Mouse (Mus musculus) hindbrain, embryonic 16.5 days (tissue): ENCODE measurements around the gene Kcnk4. TPM values are rescaled to one million over a fixed set of nuclear protein-coding genes. Genes with fewer than 3 reads are reported as not detected.

Experiments used
- ATAC-seq: fragments of 200-750 bp; cut with Nextera tagmentation; 2 replicates; pipeline ENCODE4 v1.8.0; 2017; ENCODE audit warnings: moderate TSS enrichment, moderate library complexity
- H3K27ac ChIP-seq: fragments of 300-500 bp; sonication (generic); 2 replicates; pipeline ENCODE4 v1.5.1; 2014; ENCODE audit warnings: low read depth, mild to moderate bottlenecking, control low read depth, low read length, moderate library complexity
- H3K27me3 ChIP-seq: fragments of 300-500 bp; sonication (generic); replicated peaks from 2 replicates; pipeline ENCODE4 v1.6.1; 2014; ENCODE audit warnings: low read length; ENCODE audit not compliant: control insufficient read depth, insufficient read depth
- H3K36me3 ChIP-seq: fragments of 300-500 bp; sonication (generic); 2 replicates; pipeline ENCODE4 v1.6.1; 2014; ENCODE audit warnings: mild to moderate bottlenecking, low read length, moderate library complexity, mixed read lengths; ENCODE audit not compliant: control insufficient read depth, insufficient read depth
- H3K4me1 ChIP-seq: fragments of 300-500 bp; sonication (generic); 2 replicates; pipeline ENCODE4 v1.6.1; 2014; ENCODE audit warnings: low read depth, low read length; ENCODE audit not compliant: control insufficient read depth, insufficient read depth
- H3K4me2 ChIP-seq: fragments of 300-500 bp; sonication (generic); 2 replicates; pipeline ENCODE4 v1.6.1; 2014; ENCODE audit warnings: mild to moderate bottlenecking, low read length, control low read depth, moderate library complexity
- H3K4me3 ChIP-seq: fragments of 300-500 bp; sonication (generic); 2 replicates; pipeline ENCODE4 v1.5.1; 2014; ENCODE audit warnings: mild to moderate bottlenecking, low read length, control low read depth, moderate library complexity
- H3K9ac ChIP-seq: fragments of 300-500 bp; sonication (generic); 2 replicates; pipeline ENCODE4 v1.6.1; 2014; ENCODE audit warnings: low read depth, mild to moderate bottlenecking, control low read depth, low read length, moderate library complexity
- H3K9me3 ChIP-seq: fragments of 300-500 bp; sonication (generic); 2 replicates; pipeline ENCODE4 v1.6.1; 2014; ENCODE audit warnings: mild to moderate bottlenecking, low read length, moderate library complexity; ENCODE audit not compliant: control insufficient read depth
- WGBS: fragments of 180-500 bp; shearing (Covaris S2); extraction: QIAGEN DNeasy Blood & Tissue Kit; methylation state at CpG from one replicate; pipeline ENCODE4 v1.1.7; 2014; 5-methylcytosine and 5-hydroxymethylcytosine counted together
- polyA plus RNA-seq: library from polyadenylated mRNA; unstranded; fragments of >200 nt; fragmentation: Nextera tagmentation; extraction: Ambion mirVana; gene quantifications from 2 replicates; pipeline ENCODE4 v1.2.1, GENCODE M21; 2015

The Kcnk4 gene
- polyA plus RNA-seq, 1 experiment from 2014 or later, result 19.1 TPM

DNA sequence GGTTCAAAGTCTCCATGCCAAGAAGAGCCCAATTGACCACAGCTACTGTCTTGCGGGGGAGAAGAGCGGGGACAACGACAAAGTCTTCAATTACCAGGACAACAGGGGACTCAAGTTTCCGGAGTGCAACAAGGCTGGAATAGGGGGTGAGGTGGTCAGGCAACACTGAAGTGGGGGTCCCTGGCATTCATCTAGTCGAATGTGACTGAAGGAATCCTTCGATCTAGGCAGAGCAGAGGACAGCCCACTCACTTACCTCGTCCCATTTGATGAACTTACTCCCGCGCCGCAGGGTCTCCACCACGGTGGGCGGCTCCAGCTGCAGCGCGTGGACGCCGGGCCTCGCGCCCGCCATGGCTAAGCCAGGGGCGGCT, 35.0 kb upstream of the Kcnk4 start:
- no peak for ATAC-seq
- Histone ChIP-seq H3K9ac (peak overlapping the region; percentile 67), H3K4me2 (peak overlapping the region; percentile 54), H3K27me3 (peaks cover 10% of the 10 kb centered on the region), H3K36me3 (no peaks in the 10 kb centered on the region), H3K9me3 (no peaks in the 10 kb centered on the region), H3K4me1 (peaks cover 15% of the 10 kb centered on the region), H3K4me3 (peak overlapping the region; percentile 49), H3K27ac (no peak overlapping the region)
- under 1% methylated on average over 20 of the region's 20 CpGs for WGBS

DNA sequence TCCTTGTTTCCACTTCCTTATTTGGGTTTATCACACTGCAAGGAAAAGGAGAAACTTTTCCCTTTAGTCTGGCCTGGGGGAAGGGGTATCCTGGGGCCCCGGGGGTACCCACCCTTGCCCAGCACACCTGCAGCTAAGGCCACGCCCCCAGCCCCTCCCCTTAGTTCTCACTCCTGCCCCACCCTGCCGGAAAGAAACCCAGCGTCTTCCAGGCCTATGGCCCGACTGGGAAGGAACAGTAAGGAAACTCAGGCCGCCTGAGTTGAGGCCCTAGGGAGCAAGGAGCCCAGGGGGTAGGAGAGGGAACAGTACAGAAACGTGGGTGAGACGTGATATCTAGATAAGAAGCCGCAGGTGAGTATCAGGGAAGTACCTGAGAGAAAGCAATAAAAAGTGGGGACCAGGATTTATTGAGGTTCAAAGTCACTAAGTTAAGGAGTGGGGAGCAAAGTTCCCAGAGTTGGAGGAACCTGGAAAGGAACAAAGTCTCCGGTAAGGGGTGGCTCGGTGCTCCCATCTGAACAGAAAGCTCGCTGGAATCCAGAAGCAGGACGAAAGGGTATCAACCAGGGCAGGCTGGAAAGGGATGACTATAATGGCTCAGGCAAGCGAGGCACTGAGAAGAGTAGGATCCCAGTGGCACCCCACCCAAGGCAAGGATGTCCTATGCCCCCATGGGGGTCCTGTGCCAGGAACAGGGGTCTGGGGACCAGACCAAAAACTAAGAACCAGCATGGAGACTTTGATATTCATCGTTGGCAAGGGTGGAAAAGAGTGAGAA, 34.4 kb upstream of the Kcnk4 start:
- H3K9ac ChIP-seq, result peak overlapping the region; percentile 7; the same call in 1 of the 2 replicates
- peaks cover 11% of the 10 kb centered on the region for H3K4me1 ChIP-seq
- H3K9me3 ChIP-seq, result no peaks in the 10 kb centered on the region
- H3K36me3 ChIP-seq, result no peaks in the 10 kb centered on the region
- peaks cover 10% of the 10 kb centered on the region for H3K27me3 ChIP-seq
- no peak overlapping the region for H3K27ac ChIP-seq
- H3K4me2 ChIP-seq, result peak overlapping the region; percentile 54
- H3K4me3 ChIP-seq, result peak overlapping the region; percentile 49
- 15% methylated on average over 15 of the region's 15 CpGs for WGBS
- no peak for ATAC-seq

DNA sequence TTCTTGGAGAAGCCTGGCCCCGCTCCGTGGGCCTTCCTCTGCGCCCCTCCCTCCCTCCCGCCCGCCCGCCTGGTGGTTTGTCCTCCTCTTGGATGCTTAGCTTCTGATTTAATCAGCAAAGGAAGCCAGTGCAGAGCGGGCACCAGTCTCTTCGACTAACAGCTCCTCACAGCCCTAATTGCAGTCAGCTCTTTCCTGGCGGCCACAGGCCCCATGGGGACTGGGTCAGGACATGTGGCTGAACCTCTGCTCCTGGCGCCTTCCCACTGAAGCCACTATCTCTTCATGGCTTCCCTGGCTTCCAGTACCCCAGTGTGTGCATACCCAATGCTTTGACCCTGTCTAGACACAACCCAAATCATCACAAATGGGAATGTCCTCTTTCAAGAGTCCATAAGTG, 22.1 kb upstream of the Kcnk4 start:
- no peak overlapping the region for H3K9ac ChIP-seq
- no peak overlapping the region for H3K4me2 ChIP-seq
- H3K4me1 ChIP-seq, result peaks cover 11% of the 10 kb centered on the region
- ATAC-seq, result no peak
- H3K4me3 ChIP-seq, result no peak overlapping the region
- H3K27me3 ChIP-seq, result no peaks in the 10 kb centered on the region
- H3K36me3 ChIP-seq, result peaks cover 6% of the 10 kb centered on the region; the same call in 1 of the 2 replicates
- WGBS, result 85% methylated on average over 10 of the region's 10 CpGs
- no peak overlapping the region for H3K27ac ChIP-seq
- no peaks in the 10 kb centered on the region for H3K9me3 ChIP-seq

DNA sequence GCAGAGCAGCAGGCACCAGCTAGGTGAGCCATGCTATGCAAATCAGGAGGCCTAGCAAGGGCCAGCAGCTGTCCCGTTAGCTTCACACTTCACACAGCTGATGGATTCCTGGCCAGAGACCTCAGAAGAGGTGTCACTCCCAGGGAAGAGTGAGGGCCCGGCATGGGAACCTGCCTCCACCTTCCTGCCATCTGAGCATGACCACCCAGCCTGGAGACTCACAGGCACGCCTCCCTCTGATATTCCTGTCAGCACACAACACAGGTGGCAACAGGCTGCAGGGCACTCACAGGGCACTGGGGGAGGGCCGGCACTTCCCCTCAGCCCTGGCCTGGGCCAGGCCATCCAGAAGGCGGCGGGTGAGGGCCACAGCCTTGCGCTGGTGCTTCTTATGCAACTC, 21.1 kb upstream of the Kcnk4 start:
- H3K4me3 ChIP-seq, result no peak overlapping the region
- no peak overlapping the region for H3K9ac ChIP-seq
- no peaks in the 10 kb centered on the region for H3K9me3 ChIP-seq
- WGBS, result 96% methylated on average over 7 of the region's 7 CpGs
- H3K4me2 ChIP-seq, result no peak overlapping the region
- H3K27ac ChIP-seq, result no peak overlapping the region
- peaks cover 6% of the 10 kb centered on the region; the same call in 1 of the 2 replicates for H3K36me3 ChIP-seq
- no peaks in the 10 kb centered on the region for H3K27me3 ChIP-seq
- peaks cover 11% of the 10 kb centered on the region for H3K4me1 ChIP-seq
- no peak for ATAC-seq

DNA sequence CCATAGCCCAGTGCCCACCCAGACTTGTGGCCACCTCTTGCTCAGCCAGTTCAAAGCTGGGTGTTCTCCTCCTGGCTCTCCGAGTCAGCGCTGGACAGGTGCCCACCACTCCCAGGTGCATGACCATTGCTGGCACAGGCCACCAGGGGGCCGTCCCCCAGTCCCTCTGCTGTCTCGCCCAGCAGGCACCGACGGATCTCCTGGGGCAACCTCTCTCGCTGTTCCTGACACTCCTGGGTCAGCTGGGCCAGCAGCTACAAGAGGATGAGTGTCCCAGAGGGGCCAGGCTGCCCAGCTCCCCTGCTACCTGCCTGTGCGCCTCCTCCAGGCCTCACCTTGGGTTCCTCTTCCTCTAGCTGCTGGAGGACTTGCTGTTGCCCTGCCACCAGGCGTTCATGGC, 19.7 kb upstream of the Kcnk4 start:
- Histone ChIP-seq H3K9me3 (no peaks in the 10 kb centered on the region), H3K27ac (no peak overlapping the region), H3K36me3 (peaks cover 6% of the 10 kb centered on the region; the same call in 1 of the 2 replicates), H3K4me2 (no peak overlapping the region), H3K27me3 (no peaks in the 10 kb centered on the region), H3K9ac (no peak overlapping the region), H3K4me1 (peaks cover 19% of the 10 kb centered on the region), H3K4me3 (no peak overlapping the region)
- no peak for ATAC-seq
- 56% methylated on average over 9 of the region's 9 CpGs for WGBS

DNA sequence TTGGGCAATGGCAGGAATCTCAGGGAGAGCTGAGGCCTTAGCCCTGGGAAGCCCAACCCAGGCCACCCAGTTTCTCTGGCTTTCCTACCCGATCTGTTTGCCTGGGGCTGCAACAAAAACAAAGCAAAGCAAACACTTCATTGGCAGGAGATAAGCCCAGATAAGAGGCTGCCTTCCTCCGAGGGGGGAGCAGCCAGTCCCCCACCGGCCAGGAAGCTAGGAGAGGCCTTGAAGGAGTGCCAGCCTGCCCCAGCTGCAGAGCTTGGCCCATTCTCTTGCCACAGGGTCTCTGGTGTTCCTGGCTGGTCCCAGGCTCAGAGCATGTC, 18.4 kb upstream of the Kcnk4 start:
- peak overlapping the region; percentile 77 for H3K9ac ChIP-seq
- H3K4me2 ChIP-seq, result peak overlapping the region; percentile 98
- H3K27ac ChIP-seq, result peak overlapping the region; percentile 96
- peaks cover 19% of the 10 kb centered on the region for H3K4me1 ChIP-seq
- H3K36me3 ChIP-seq, result peaks cover 6% of the 10 kb centered on the region; the same call in 1 of the 2 replicates
- H3K27me3 ChIP-seq, result no peaks in the 10 kb centered on the region
- peak overlapping the region; percentile 61; the same call in 1 of the 2 replicates for H3K4me3 ChIP-seq
- 36% methylated on average over 3 of the region's 3 CpGs for WGBS
- no peak for ATAC-seq
- H3K9me3 ChIP-seq, result no peaks in the 10 kb centered on the region

DNA sequence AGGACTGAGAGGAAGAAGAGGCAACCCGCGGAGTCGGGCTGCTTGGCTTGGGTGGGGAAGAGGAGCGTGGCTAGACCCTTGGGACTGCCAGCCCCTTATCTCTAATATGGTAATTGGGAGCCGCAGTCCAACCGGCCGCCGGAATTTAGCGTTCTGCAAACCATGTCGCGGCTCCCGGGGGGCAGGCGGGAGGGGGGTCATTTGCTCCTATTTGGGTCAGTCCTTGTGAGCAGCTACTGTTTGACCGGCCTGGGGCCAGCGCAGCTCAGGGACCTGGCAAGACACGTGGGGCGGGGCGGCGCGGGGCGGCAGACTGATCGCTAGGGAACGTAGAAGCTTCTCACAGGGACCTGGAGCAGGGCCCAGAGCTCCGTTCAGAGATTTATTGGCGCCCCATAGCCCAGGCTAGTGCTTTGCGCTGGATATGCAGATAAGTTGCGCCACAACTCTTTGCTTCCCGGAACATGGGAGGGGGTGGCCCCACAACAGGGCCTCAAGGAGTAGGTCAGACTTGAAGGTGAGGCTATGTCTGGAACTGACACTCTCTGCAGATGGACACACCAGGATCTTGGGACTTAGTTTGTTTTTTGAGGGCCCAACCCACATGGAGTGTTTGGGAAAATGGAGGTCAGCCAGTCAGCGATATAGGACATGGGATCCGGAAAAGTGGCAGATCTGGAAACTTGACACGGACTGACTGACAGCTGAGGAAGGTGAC, 17.8 kb upstream of the Kcnk4 start:
- Histone ChIP-seq H3K27ac (peak overlapping the region; percentile 96), H3K36me3 (peaks cover 6% of the 10 kb centered on the region), H3K9me3 (no peaks in the 10 kb centered on the region), H3K4me3 (peak overlapping the region; percentile 61), H3K4me1 (peaks cover 19% of the 10 kb centered on the region), H3K27me3 (no peaks in the 10 kb centered on the region), H3K9ac (peak overlapping the region; percentile 77), H3K4me2 (peak overlapping the region; percentile 98)
- WGBS, result 3% methylated on average over 31 of the region's 31 CpGs
- peak; percentile 27 for ATAC-seq

DNA sequence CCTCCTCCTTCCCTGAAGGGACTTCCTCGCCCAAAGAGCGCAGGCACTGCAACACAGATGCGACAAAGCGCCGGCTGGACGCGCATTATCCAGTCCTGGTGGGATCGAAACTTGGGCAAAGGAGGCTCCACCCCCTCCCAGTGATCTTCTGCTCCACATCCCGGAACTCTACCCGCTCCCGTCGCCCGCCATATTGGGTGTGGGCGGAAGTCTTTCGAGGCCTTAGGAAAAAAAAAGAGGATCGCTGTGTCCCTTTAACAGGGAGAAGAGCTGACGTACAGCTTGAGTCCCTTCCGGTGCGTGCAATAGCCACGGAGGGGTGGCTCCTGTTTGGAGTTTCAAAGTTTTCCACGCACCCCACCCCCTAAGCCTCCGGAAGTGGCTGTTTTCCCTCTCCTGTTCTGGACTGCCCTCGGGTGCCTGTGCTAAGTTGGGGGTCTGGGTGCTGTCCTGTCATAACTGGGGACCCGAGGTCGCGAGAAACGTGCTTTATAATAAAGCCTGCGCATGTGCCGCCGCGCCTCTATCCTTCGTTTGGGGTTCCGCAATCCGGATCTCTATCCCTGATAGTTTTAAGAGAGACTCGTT, 17.2 kb upstream of the Kcnk4 start:
- no peaks in the 10 kb centered on the region for H3K27me3 ChIP-seq

DNA sequence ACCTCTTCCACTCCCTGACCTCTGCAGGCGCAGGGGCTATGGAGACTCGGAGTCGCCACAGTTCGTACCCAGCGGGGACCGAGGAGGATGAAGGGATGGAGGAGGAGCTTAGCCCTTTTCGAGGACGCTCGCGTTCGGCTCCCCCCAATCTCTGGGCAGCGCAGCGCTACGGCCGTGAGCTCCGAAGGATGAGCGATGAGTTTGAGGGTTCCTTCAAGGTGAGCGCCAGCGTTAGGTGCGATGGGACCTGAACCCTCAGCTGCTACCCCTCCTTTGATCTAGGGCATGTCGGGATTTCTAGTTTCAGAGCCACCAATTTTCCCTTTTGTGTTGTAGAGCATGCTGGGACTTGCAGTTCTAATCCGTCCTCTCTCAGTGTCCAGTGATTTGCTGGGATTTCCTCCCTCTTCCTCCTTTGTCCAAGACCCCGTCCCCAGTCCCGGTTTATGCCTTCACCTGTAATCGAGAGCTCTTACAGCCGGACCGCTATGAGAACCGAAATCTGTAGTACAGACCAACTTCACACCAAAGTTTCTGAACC, 16.4 kb upstream of the Kcnk4 start:
- no peaks in the 10 kb centered on the region for H3K9me3 ChIP-seq
- ATAC-seq, result peak; percentile 40
- H3K9ac ChIP-seq, result peak overlapping the region; percentile 81
- H3K36me3 ChIP-seq, result peaks cover 4% of the 10 kb centered on the region; the same call in 1 of the 2 replicates
- peaks cover 19% of the 10 kb centered on the region for H3K4me1 ChIP-seq
- peak overlapping the region; percentile 98 for H3K4me2 ChIP-seq
- peak overlapping the region; percentile 96 for H3K27ac ChIP-seq
- H3K27me3 ChIP-seq, result no peaks in the 10 kb centered on the region
- peak overlapping the region; percentile 61 for H3K4me3 ChIP-seq
- 0% methylated on average over 28 of the region's 28 CpGs for WGBS

More for the DNA sequence above, 17.2 kb upstream of the Kcnk4 start:
- Histone ChIP-seq H3K4me3 (peak overlapping the region; percentile 61), H3K27ac (peak overlapping the region; percentile 96), H3K4me2 (peak overlapping the region; percentile 98), H3K9me3 (no peaks in the 10 kb centered on the region), H3K9ac (peak overlapping the region; percentile 81), H3K4me1 (peaks cover 19% of the 10 kb centered on the region), H3K36me3 (peaks cover 6% of the 10 kb centered on the region)
- under 1% methylated on average over 35 of the region's 35 CpGs for WGBS
- peak; percentile 88 for ATAC-seq
